Mouse (Mus musculus) intestine, embryonic 14.5 days (tissue): ENCODE results near the gene Aldh3b2. TPM values are rescaled to one million over a fixed set of nuclear protein-coding genes. Genes with fewer than 3 reads are reported as not detected.

Experiments
- ATAC-seq: fragments of 200-750 bp; cut with Nextera tagmentation; replicated peaks from 2 replicates; pipeline ENCODE4 v1.8.0; 2017; ENCODE audit warnings: low read depth, moderate number of reproducible peaks, moderate TSS enrichment, moderate library complexity; ENCODE audit not compliant: low FRiP score, low TSS enrichment
- DNase-seq: peaks from one replicate; pipeline ENCODE4 v3.0.0-alpha.2; 2018; ENCODE audit warnings: low spot score
- H3K27ac ChIP-seq: fragments of 300-500 bp; sonication (generic); 2 replicates; pipeline ENCODE4 v1.5.1; 2014; ENCODE audit warnings: low read depth, mild to moderate bottlenecking, control low read depth
- H3K27me3 ChIP-seq: fragments of 300-500 bp; sonication (generic); replicated peaks from 2 replicates; pipeline ENCODE4 v1.6.1; 2014; ENCODE audit warnings: low read length, control low read depth; ENCODE audit not compliant: control insufficient read depth, insufficient read depth
- H3K36me3 ChIP-seq: fragments of 300-500 bp; sonication (generic); 2 replicates; pipeline ENCODE4 v1.6.1; 2014; ENCODE audit warnings: low read length, control low read depth; ENCODE audit not compliant: control insufficient read depth, insufficient read depth
- H3K4me1 ChIP-seq: fragments of 300-500 bp; sonication (generic); replicated peaks from 2 replicates; pipeline ENCODE4 v1.6.1; 2014; ENCODE audit warnings: low read length, control low read depth, mixed read lengths; ENCODE audit not compliant: control insufficient read depth, insufficient read depth
- H3K4me2 ChIP-seq: fragments of 300-500 bp; sonication (generic); 2 replicates; pipeline ENCODE4 v1.6.1; 2014; ENCODE audit warnings: low read length
- H3K4me3 ChIP-seq: fragments of 300-500 bp; sonication (generic); 2 replicates; pipeline ENCODE4 v1.5.1; 2014; ENCODE audit warnings: low read depth, low read length, control low read depth, mixed read lengths
- H3K9ac ChIP-seq: fragments of 300-500 bp; sonication (generic); 2 replicates; pipeline ENCODE4 v1.6.1; 2014; ENCODE audit warnings: mild to moderate bottlenecking, low read length
- H3K9me3 ChIP-seq: fragments of 300-500 bp; sonication (generic); 2 replicates; pipeline ENCODE4 v1.6.1; 2016; ENCODE audit warnings: low read length, control low read depth; ENCODE audit not compliant: control insufficient read depth
- WGBS: fragments of 180-500 bp; shearing (Covaris S2); extraction: QIAGEN DNeasy Blood & Tissue Kit; methylation state at CpG from one replicate; pipeline ENCODE4 v1.1.7; 2014; 5-methylcytosine and 5-hydroxymethylcytosine counted together
- polyA plus RNA-seq: library from polyadenylated mRNA; unstranded; fragments of >200 nt; fragmentation: Nextera tagmentation; extraction: Ambion mirVana; gene quantifications from 2 replicates; pipeline ENCODE4 v1.2.1, GENCODE M21; 2014

Aldh3b2 gene
- polyA plus RNA-seq, 1 experiment from 2014 or later: 1.0 TPM

DNA sequence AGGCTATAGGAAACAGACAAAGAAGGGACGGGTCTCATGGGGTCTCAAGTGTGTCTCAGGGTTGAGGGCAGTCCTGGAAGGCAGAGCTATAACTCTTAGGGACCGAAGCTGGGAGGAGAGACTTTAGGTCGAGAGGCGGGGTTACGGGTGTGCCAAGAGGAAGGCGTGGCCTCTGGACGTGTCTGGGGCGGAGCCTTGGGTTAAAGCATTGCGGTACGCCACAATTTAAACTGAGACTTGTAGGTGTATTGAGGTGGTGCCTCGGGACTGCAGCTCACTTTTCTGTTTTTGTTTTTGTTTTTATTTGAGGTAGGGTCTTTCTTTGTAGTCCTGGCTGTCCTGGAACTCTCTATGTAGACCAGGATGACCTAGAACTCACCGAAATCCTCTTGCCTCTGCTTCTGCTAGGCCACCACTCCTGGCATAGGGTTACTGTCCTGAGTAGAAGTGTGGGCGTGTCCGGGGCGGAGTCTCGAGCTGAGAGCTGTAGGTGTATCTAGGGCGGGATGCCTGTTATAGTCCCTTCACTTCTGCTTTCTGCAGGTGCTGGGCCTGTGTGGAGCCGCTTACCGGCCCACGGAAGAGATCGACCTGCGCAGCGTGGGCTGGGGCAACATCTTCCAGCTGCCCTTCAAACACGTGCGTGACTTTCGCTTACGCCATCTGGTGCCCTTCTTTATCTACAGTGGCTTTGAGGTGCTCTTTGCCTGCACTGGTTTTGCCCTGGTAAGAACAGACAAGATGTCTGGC is 29.0 kb upstream of the Aldh3b2 start:
- no peak overlapping the region for H3K4me3 ChIP-seq
- H3K9me3 ChIP-seq: no peaks in the 10 kb centered on the region
- H3K4me1 ChIP-seq: no peaks in the 10 kb centered on the region
- 21% methylated on average over 27 of the region's 27 CpGs for WGBS
- H3K9ac ChIP-seq: no peak overlapping the region
- no peak overlapping the region for H3K27ac ChIP-seq
- H3K27me3 ChIP-seq: no peaks in the 10 kb centered on the region
- peak; percentile 70 for DNase-seq
- H3K36me3 ChIP-seq: no peaks in the 10 kb centered on the region
- 0 out of 2 replicates have a peak, but pooled peaks have one; percentile 29 for ATAC-seq
- no peak overlapping the region for H3K4me2 ChIP-seq

DNA sequence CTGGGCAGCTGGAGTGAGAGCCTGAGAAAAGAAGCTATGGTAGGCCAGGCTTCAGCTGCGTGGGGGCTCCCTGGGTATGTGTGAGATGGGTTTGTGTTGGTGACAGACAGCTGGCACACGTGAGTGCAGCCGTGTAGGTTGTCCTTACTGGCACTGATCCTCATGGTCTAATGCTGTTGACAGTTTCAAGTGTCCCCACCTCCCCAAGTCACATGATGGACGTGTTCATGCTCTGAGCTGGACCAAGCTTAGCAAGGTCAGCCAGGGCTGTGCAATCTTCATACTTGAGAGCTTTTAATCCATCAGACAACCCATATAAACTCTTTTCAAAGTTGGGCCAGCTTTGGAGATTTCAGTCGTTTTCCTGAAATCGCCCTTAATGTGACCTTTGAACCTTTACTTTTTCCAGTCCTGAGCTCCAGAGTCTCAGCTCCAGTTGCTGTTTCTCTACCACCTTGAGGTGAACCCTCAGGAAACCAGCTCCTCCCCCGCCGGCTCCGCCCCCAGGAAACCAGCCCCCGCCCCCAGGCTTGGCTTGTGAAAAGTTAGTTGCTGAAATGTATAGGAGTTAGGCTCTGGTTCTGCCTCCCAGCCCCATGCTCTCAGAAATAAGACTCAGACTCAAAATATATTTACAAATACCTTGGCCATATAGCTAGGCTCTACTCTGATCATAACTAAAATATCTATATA is 26.1 kb upstream of the Aldh3b2 start:
- DNase-seq (no peak), ATAC-seq (no peak)
- Histone ChIP-seq H3K27ac (no peak overlapping the region), H3K4me2 (no peak overlapping the region), H3K36me3 (no peaks in the 10 kb centered on the region), H3K9me3 (no peaks in the 10 kb centered on the region), H3K4me1 (no peaks in the 10 kb centered on the region), H3K9ac (no peak overlapping the region), H3K4me3 (no peak overlapping the region), H3K27me3 (no peaks in the 10 kb centered on the region)
- 26% methylated on average over 10 of the region's 10 CpGs for WGBS

DNA sequence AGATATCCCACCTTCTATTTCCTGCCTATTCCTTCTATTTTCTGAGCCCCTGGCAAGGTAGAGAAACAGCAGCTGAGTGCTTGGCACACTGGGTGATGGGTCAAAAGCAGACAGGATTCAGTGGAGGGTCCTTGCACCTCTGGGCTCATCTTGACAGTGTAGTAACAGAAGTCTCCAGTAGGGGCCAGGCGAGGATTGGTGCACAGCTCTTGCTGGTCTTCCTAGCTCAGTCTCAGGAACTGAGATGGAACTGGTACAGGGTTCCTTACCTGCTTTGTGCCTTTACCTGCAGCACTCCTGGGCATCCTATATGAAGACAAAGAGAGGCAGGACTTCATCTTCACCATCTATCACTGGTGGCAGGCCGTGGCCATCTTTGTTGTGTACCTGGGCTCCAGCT is 25.4 kb upstream of the Aldh3b2 start:
- Histone ChIP-seq H3K4me3 (no peak overlapping the region), H3K27me3 (no peaks in the 10 kb centered on the region), H3K4me2 (no peak overlapping the region), H3K36me3 (no peaks in the 10 kb centered on the region), H3K9me3 (no peaks in the 10 kb centered on the region), H3K27ac (no peak overlapping the region), H3K9ac (no peak overlapping the region), H3K4me1 (no peaks in the 10 kb centered on the region)
- WGBS: 11% methylated on average over 2 of the region's 2 CpGs
- ATAC-seq (peak; percentile 54; the same call in 1 of the 2 replicates), DNase-seq (peak; percentile 86)

DNA sequence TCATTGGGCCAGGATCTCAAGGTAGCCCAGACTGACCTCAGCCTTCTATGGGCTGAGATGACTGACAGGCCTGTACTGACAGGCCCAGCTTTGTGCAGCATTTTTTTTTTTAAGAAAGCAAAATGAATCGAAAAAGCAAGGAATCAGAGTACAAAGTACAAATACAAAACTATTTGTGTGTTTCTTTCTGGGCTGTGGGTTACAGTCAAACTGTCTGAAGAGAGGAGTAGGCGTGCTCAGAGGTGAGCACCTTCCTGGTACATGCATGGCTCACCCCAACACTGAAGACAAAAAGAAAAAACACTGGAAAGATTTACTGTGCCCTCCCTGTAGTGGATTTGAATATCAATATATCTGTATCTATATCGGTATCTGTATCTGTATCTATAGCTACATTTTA is 24.3 kb upstream of the Aldh3b2 start:
- Histone ChIP-seq H3K36me3 (no peaks in the 10 kb centered on the region), H3K9ac (no peak overlapping the region), H3K4me3 (no peak overlapping the region), H3K4me2 (no peak overlapping the region), H3K27ac (no peak overlapping the region), H3K4me1 (no peaks in the 10 kb centered on the region), H3K9me3 (no peaks in the 10 kb centered on the region), H3K27me3 (no peaks in the 10 kb centered on the region)
- no peak for DNase-seq
- ATAC-seq: no peak
- 84% methylated on average over 3 of the region's 3 CpGs for WGBS

DNA sequence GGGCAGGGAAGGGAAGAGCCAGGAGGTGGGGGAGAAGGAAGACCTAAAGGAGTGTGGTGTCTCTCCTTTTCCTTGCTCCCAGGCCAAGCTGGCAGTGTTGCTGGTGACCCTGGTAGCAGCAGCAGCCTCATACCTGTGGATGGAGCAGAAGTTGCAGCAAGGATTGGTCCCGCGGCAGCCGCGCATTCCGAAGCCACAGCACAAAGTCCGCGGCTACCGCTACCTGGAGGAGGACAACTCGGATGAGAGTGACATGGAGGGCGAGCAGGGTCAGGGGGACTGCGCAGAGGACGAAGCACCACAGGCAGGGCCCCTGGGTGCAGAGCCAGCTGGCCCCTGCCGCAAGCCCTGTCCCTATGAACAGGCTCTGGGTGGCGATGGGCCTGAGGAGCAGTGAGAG is 23.6 kb upstream of the Aldh3b2 start:
- H3K36me3 ChIP-seq: no peaks in the 10 kb centered on the region
- H3K9ac ChIP-seq: no peak overlapping the region
- H3K4me2 ChIP-seq: no peak overlapping the region
- no peak for DNase-seq
- H3K4me1 ChIP-seq: no peaks in the 10 kb centered on the region
- H3K9me3 ChIP-seq: no peaks in the 10 kb centered on the region
- no peak overlapping the region for H3K27ac ChIP-seq
- H3K4me3 ChIP-seq: no peak overlapping the region
- no peaks in the 10 kb centered on the region for H3K27me3 ChIP-seq
- 72% methylated on average over 14 of the region's 14 CpGs for WGBS
- ATAC-seq: no peak

DNA sequence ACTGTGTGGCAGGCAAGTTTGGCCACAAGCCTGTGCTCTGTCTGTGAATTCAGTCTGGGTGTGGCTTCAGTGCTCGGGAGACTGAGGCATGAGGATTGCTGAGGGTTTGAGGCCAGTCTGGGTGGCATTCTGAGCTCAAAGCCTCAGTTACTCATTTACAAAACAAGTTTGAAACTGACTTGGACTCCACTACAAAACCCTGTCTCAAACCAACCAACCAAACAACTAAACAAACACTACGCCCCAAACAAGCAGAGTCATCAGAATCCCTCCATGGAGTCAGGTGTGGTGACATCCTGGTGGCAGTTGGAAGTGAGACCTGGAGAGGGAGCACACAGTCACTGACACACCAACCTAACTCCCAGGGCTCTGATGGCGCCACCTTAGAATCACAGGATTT is 21.8 kb upstream of the Aldh3b2 start:
- no peaks in the 10 kb centered on the region for H3K9me3 ChIP-seq
- no peak overlapping the region for H3K9ac ChIP-seq
- 85% methylated on average over 3 of the region's 3 CpGs for WGBS
- ATAC-seq (no peak), DNase-seq (no peak)
- no peak overlapping the region for H3K4me3 ChIP-seq
- no peaks in the 10 kb centered on the region for H3K27me3 ChIP-seq
- H3K27ac ChIP-seq: no peak overlapping the region
- no peaks in the 10 kb centered on the region for H3K4me1 ChIP-seq
- no peak overlapping the region for H3K4me2 ChIP-seq
- H3K36me3 ChIP-seq: no peaks in the 10 kb centered on the region

DNA sequence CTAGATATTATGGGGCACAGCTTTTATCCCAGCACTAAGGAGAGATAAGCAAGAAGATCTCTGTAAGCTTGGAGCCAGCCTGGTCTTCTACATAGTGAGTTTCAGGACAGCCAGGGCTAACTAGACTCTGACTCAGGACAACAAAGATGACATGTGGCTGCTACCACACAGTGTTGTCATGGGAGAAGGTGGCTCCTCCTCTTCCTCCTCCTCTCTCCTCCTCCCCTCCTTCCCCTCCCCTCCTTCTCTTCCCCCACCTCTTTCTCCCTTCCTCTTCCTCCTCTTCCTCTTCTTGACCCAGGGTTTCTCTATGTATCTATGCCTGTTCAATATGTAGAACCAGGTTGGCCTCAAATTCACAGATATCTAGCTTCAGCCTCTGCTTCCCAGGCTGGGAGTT is 20.7 kb upstream of the Aldh3b2 start:
- no peaks in the 10 kb centered on the region for H3K4me1 ChIP-seq
- no peak overlapping the region for H3K9ac ChIP-seq
- H3K27ac ChIP-seq: no peak overlapping the region
- H3K27me3 ChIP-seq: no peaks in the 10 kb centered on the region
- H3K4me3 ChIP-seq: no peak overlapping the region
- no peaks in the 10 kb centered on the region for H3K36me3 ChIP-seq
- DNase-seq (no peak), ATAC-seq (no peak)
- no peak overlapping the region for H3K4me2 ChIP-seq
- H3K9me3 ChIP-seq: no peaks in the 10 kb centered on the region

DNA sequence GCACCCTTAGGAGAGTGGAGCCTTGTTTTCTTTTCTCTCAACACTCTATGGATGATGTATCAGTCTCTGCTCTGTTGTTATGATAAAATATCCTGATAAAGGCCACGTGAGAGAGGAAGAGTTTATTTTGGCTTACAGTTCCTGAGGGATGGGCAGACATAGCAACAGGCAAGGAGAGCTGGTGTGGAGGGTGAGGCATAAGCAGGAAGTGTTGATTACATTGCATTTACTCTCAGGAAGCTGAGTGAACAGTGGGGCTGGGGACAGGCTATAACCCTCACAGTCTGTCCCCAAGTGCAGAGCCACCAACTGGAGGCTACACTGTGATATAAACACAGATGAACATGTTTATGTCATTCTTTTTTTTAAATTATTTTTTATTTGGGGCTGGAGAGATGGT is 20.0 kb upstream of the Aldh3b2 start:
- no peaks in the 10 kb centered on the region for H3K27me3 ChIP-seq
- H3K36me3 ChIP-seq: no peaks in the 10 kb centered on the region
- H3K9ac ChIP-seq: no peak overlapping the region
- H3K4me3 ChIP-seq: no peak overlapping the region
- 27% methylated on average over 1 of the region's 1 CpGs for WGBS
- ATAC-seq (no peak), DNase-seq (no peak)
- H3K9me3 ChIP-seq: no peaks in the 10 kb centered on the region
- no peaks in the 10 kb centered on the region for H3K4me1 ChIP-seq
- H3K4me2 ChIP-seq: no peak overlapping the region
- no peak overlapping the region for H3K27ac ChIP-seq

DNA sequence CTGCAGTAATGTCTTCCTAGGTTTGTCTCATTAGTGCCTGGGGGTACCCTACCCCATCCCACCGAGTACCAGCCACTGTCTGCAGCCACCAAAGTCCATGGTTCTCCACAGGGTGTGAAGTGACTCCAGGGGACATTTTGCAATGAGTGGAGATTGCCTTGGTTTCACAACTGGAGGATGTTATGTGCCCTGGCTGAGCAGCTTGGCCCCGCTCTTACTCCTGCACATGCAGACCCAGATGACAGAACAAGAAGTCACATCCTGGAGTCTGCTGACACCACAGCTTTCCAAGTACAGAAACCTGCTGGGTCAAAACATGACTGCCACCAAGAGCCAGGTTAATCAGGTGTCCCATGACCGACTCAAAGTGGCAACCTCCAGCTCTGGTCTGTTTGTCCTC is 17.1 kb upstream of the Aldh3b2 start:
- H3K4me1 ChIP-seq: no peaks in the 10 kb centered on the region
- no peak for DNase-seq
- 79% methylated on average over 3 of the region's 3 CpGs for WGBS
- no peaks in the 10 kb centered on the region for H3K36me3 ChIP-seq
- H3K4me2 ChIP-seq: no peak overlapping the region
- ATAC-seq: no peak
- H3K9ac ChIP-seq: no peak overlapping the region
- no peak overlapping the region for H3K27ac ChIP-seq
- H3K27me3 ChIP-seq: no peaks in the 10 kb centered on the region
- H3K4me3 ChIP-seq: no peak overlapping the region
- no peaks in the 10 kb centered on the region for H3K9me3 ChIP-seq
